Mouse (Mus musculus) cortical plate, adult 2 months (tissue): ENCODE measurements around the gene Arid3a.

Experiments used
- CTCF ChIP-seq: fragments of 200-500 bp; IDR thresholded peaks from 2 replicates; pipeline ENCODE4 v1.5.1; 2011; ENCODE audit warnings: mild to moderate bottlenecking, control low read depth, low read length; ENCODE audit not compliant: insufficient read depth; ENCODE audit errors: extremely low read depth
- POLR2A ChIP-seq: fragments of 200-500 bp; IDR thresholded peaks from 2 replicates; pipeline ENCODE4 v1.6.1; 2011; ENCODE audit warnings: mild to moderate bottlenecking, low read length, control low read depth; ENCODE audit not compliant: insufficient read depth; ENCODE audit errors: extremely low read depth

DNA sequence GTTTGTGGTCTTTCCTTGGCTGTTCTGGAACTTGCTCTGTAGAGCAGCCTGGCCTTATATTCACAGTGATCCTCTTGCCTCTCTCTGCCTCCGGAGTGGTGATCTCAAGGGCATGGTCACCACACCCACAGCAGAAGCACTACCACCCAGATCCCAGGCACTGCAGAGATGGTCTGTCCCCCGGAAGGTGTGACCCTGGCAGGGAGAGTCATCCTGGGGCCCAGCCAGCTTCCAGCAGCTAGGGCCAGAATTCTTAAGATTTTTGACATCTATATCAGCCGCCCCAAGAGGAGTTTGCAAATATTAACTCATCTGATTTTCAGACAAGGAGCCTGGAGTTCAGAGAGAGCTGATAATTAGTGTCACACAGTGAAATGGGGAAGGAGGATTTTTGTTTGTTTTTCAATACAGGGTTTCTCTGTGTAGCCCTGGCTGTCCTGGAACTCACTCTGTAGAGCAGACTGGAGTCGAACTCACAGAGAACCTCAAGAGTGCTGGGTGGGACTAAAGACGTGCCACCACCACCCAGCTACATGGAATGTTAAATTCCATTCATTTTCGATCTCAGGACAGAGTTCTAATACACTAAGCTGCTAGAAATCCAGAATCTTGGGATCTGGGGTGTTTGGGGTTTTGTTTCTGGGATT is 59.5 kb downstream of the Arid3a start:
- TF ChIP-seq CTCF (no peak), POLR2A (no peak)
